19 mouse cellular contexts compared by ENCODE assay signal in genomic region chr11:32589201-32589600, GRCm38 (mm10). TPM values are rescaled to one million over a fixed set of nuclear protein-coding genes. Genes with fewer than 3 reads are reported as not detected.
"Had no signal": no experiment of that assay in that cellular context is flagged by ENCODE, and none has a peak within 500 bp of the region (broad histone marks: within the 10 kb centered on the region; RNA-seq: fewer than 3 reads in every experiment).

No protein-coding gene starts in this region.

- H3K27me3 ChIP-seq: liver, embryonic 13.5 days; liver, embryonic 15.5 days; lung, embryonic 15.5 days; megakaryocyte, embryonic 14.5 days; midbrain, embryonic 12.5 days; midbrain, embryonic 15.5 days; neural tube, embryonic 12.5 days; stomach, embryonic 15.5 days had no signal

- H3K27ac ChIP-seq: liver, embryonic 13.5 days; liver, embryonic 15.5 days; lung, embryonic 15.5 days; macrophage; midbrain, embryonic 12.5 days; midbrain, embryonic 15.5 days; neural tube, embryonic 12.5 days; stomach, embryonic 15.5 days; stomach, postnatal 0 days had no signal

- DNase-seq: liver, embryonic 13.5 days; liver, postnatal 0 days; lung, adult 2 months; lung, postnatal 14 days; lung, postnatal 36 days; right cerebral cortex, postnatal 14 days; thymus, adult 2 months; thymus, postnatal 25 days; thymus, postnatal 4 days had no signal

- H3K4me1 ChIP-seq: lung, embryonic 15.5 days; midbrain, embryonic 12.5 days had no signal

- H3K9ac ChIP-seq: liver, embryonic 13.5 days; liver, embryonic 15.5 days; liver, postnatal 0 days; lung, embryonic 15.5 days; neural tube, embryonic 12.5 days; stomach, embryonic 15.5 days had no signal

- H3K9me3 ChIP-seq: liver, embryonic 13.5 days; liver, embryonic 15.5 days; lung, embryonic 15.5 days; megakaryocyte, embryonic 14.5 days; midbrain, embryonic 12.5 days; midbrain, embryonic 15.5 days; neural tube, embryonic 12.5 days; stomach, embryonic 15.5 days had no signal

- H3K4me3 ChIP-seq: liver, embryonic 13.5 days; liver, embryonic 15.5 days; lung, embryonic 15.5 days; megakaryocyte, embryonic 14.5 days; midbrain, embryonic 12.5 days; midbrain, embryonic 15.5 days; neural tube, embryonic 12.5 days; stomach, embryonic 15.5 days had no signal

- H3K36me3 ChIP-seq: lung, embryonic 15.5 days; midbrain, embryonic 12.5 days; midbrain, embryonic 15.5 days; neural tube, embryonic 12.5 days; stomach, embryonic 15.5 days had no signal

- H3K4me2 ChIP-seq: liver, embryonic 13.5 days; liver, embryonic 15.5 days; lung, embryonic 15.5 days; midbrain, embryonic 12.5 days; midbrain, embryonic 15.5 days; neural tube, embryonic 12.5 days; stomach, embryonic 15.5 days had no signal

- ATAC-seq: liver, postnatal 0 days; lung, postnatal 0 days had no signal

RNA-seq across cellular contexts. Expression of gene Efcab9, which starts 57.3 kb away (rescaled TPM):
- polyA plus RNA-seq: lung, adult 2 months; macrophage; midbrain, embryonic 15.5 days had no signal
